Mouse (Mus musculus): ENCODE measurements around the gene Chst11. TPM values are rescaled to one million over a fixed set of nuclear protein-coding genes. Genes with fewer than 3 reads are reported as not detected.

Chst11 gene
- polyA plus RNA-seq, 1 experiment from 2014 or later, result 1.1 TPM

- no peaks in the 10 kb centered on the region for H3K36me3 ChIP-seq (ENCODE audit: control insufficient read depth, insufficient read depth, low read length)
- no peaks in the 10 kb centered on the region for H3K9me3 ChIP-seq (replicated peaks; ENCODE audit: control insufficient read depth, low read length)
- no peak overlapping the region for H3K27ac ChIP-seq (ENCODE audit: low read length)
- peaks cover 45% of the 10 kb centered on the region for H3K4me1 ChIP-seq (ENCODE audit: control insufficient read depth, insufficient read depth, low read length)
- WGBS, result 81% methylated on average over 9 of the region's 9 CpGs
- H3K4me3 ChIP-seq (replicated peaks; ENCODE audit: low read length), result no peak overlapping the region
- no peak overlapping the region for H3K9ac ChIP-seq (ENCODE audit: low read length)
- no peak overlapping the region for H3K4me2 ChIP-seq (ENCODE audit: low read depth, low read length)
- H3K27me3 ChIP-seq (ENCODE audit: control insufficient read depth, insufficient read depth, low read length), result no peaks in the 10 kb centered on the region
- no peak for ATAC-seq (ENCODE audit: insufficient read depth, low FRiP score)
These were observed 179.7 kb downstream of the Chst11 start for GRCm38 (mm10) chr10:83164901-83165435.

GRCm38 (mm10) chr10:83165521-83166243, 180.4 kb downstream of the Chst11 start:
- H3K4me1 ChIP-seq (ENCODE audit: control insufficient read depth, insufficient read depth, low read length), result peaks cover 45% of the 10 kb centered on the region
- H3K27ac ChIP-seq (ENCODE audit: low read length), result no peak overlapping the region
- H3K27me3 ChIP-seq (ENCODE audit: control insufficient read depth, insufficient read depth, low read length), result no peaks in the 10 kb centered on the region
- no peaks in the 10 kb centered on the region for H3K36me3 ChIP-seq (ENCODE audit: control insufficient read depth, insufficient read depth, low read length)
- H3K4me3 ChIP-seq (replicated peaks; ENCODE audit: low read length), result no peak overlapping the region
- H3K9ac ChIP-seq (ENCODE audit: low read length), result no peak overlapping the region
- no peak overlapping the region for H3K4me2 ChIP-seq (ENCODE audit: low read depth, low read length)
- H3K9me3 ChIP-seq (replicated peaks; ENCODE audit: control insufficient read depth, low read length), result no peaks in the 10 kb centered on the region
- no peak for ATAC-seq (ENCODE audit: insufficient read depth, low FRiP score)
- 75% methylated on average over 11 of the region's 11 CpGs for WGBS

GRCm38 (mm10) chr10:83166272-83166671, 181.0 kb downstream of the Chst11 start:
- peaks cover 42% of the 10 kb centered on the region for H3K4me1 ChIP-seq (ENCODE audit: control insufficient read depth, insufficient read depth, low read length)
- WGBS, result 71% methylated on average over 9 of the region's 9 CpGs
- no peak for ATAC-seq (ENCODE audit: insufficient read depth, low FRiP score)
- H3K9ac ChIP-seq (ENCODE audit: low read length), result no peak overlapping the region
- H3K9me3 ChIP-seq (replicated peaks; ENCODE audit: control insufficient read depth, low read length), result no peaks in the 10 kb centered on the region
- H3K4me2 ChIP-seq (ENCODE audit: low read depth, low read length), result no peak overlapping the region
- no peak overlapping the region for H3K4me3 ChIP-seq (replicated peaks; ENCODE audit: low read length)
- H3K27ac ChIP-seq (ENCODE audit: low read length), result no peak overlapping the region
- no peaks in the 10 kb centered on the region for H3K27me3 ChIP-seq (ENCODE audit: control insufficient read depth, insufficient read depth, low read length)
- H3K36me3 ChIP-seq (ENCODE audit: control insufficient read depth, insufficient read depth, low read length), result no peaks in the 10 kb centered on the region

- Histone ChIP-seq H3K4me2 (ENCODE audit: low read depth, low read length) (no peak overlapping the region), H3K36me3 (ENCODE audit: control insufficient read depth, insufficient read depth, low read length) (no peaks in the 10 kb centered on the region), H3K9ac (ENCODE audit: low read length) (no peak overlapping the region), H3K27ac (ENCODE audit: low read length) (no peak overlapping the region), H3K9me3 (replicated peaks; ENCODE audit: control insufficient read depth, low read length) (no peaks in the 10 kb centered on the region), H3K4me3 (replicated peaks; ENCODE audit: low read length) (no peak overlapping the region), H3K4me1 (ENCODE audit: control insufficient read depth, insufficient read depth, low read length) (peaks cover 32% of the 10 kb centered on the region), H3K27me3 (ENCODE audit: control insufficient read depth, insufficient read depth, low read length) (no peaks in the 10 kb centered on the region)
- WGBS, result 88% methylated on average over 6 of the region's 6 CpGs
- ATAC-seq (ENCODE audit: insufficient read depth, low FRiP score), result no peak
These were observed 182.2 kb downstream of the Chst11 start for GRCm38 (mm10) chr10:83167492-83167891.

GRCm38 (mm10) chr10:83168303-83169056, 183.2 kb downstream of the Chst11 start:
- ATAC-seq (ENCODE audit: insufficient read depth, low FRiP score), result peak; percentile 73; the same call in 1 of the 2 replicates
- peaks cover 22% of the 10 kb centered on the region for H3K4me1 ChIP-seq (ENCODE audit: control insufficient read depth, insufficient read depth, low read length)
- no peaks in the 10 kb centered on the region for H3K27me3 ChIP-seq (ENCODE audit: control insufficient read depth, insufficient read depth, low read length)
- 51% methylated on average over 11 of the region's 11 CpGs for WGBS
- no peaks in the 10 kb centered on the region for H3K36me3 ChIP-seq (ENCODE audit: control insufficient read depth, insufficient read depth, low read length)
- H3K4me3 ChIP-seq (replicated peaks; ENCODE audit: low read length), result no peak overlapping the region
- H3K4me2 ChIP-seq (ENCODE audit: low read depth, low read length), result no peak overlapping the region
- no peak overlapping the region for H3K27ac ChIP-seq (ENCODE audit: low read length)
- no peaks in the 10 kb centered on the region for H3K9me3 ChIP-seq (replicated peaks; ENCODE audit: control insufficient read depth, low read length)
- H3K9ac ChIP-seq (ENCODE audit: low read length), result no peak overlapping the region

- Histone ChIP-seq H3K9ac (ENCODE audit: low read length) (no peak overlapping the region), H3K9me3 (replicated peaks; ENCODE audit: control insufficient read depth, low read length) (no peaks in the 10 kb centered on the region), H3K4me2 (ENCODE audit: low read depth, low read length) (no peak overlapping the region), H3K4me3 (replicated peaks; ENCODE audit: low read length) (no peak overlapping the region), H3K4me1 (ENCODE audit: control insufficient read depth, insufficient read depth, low read length) (peaks cover 12% of the 10 kb centered on the region), H3K36me3 (ENCODE audit: control insufficient read depth, insufficient read depth, low read length) (no peaks in the 10 kb centered on the region), H3K27ac (ENCODE audit: low read length) (no peak overlapping the region), H3K27me3 (ENCODE audit: control insufficient read depth, insufficient read depth, low read length) (no peaks in the 10 kb centered on the region)
- WGBS, result 79% methylated on average over 6 of the region's 6 CpGs
- no peak for ATAC-seq (ENCODE audit: insufficient read depth, low FRiP score)
These were observed 184.3 kb downstream of the Chst11 start for GRCm38 (mm10) chr10:83169554-83169953.

GRCm38 (mm10) chr10:83178151-83178550, 192.9 kb downstream of the Chst11 start:
- Histone ChIP-seq H3K4me2 (ENCODE audit: low read depth, low read length) (no peak overlapping the region), H3K27ac (ENCODE audit: low read length) (peak overlapping the region; percentile 86), H3K4me1 (ENCODE audit: control insufficient read depth, insufficient read depth, low read length) (peaks cover 16% of the 10 kb centered on the region), H3K9ac (ENCODE audit: low read length) (no peak overlapping the region), H3K27me3 (ENCODE audit: control insufficient read depth, insufficient read depth, low read length) (no peaks in the 10 kb centered on the region), H3K4me3 (replicated peaks; ENCODE audit: low read length) (no peak overlapping the region), H3K36me3 (ENCODE audit: control insufficient read depth, insufficient read depth, low read length) (no peaks in the 10 kb centered on the region; the same call in 1 of the 2 replicates), H3K9me3 (replicated peaks; ENCODE audit: control insufficient read depth, low read length) (no peaks in the 10 kb centered on the region)
- 42% methylated on average over 5 of the region's 5 CpGs for WGBS
- peak; percentile 79; the same call in 1 of the 2 replicates for ATAC-seq (ENCODE audit: insufficient read depth, low FRiP score)

GRCm38 (mm10) chr10:83178661-83179060, 193.4 kb downstream of the Chst11 start:
- H3K27ac ChIP-seq (ENCODE audit: low read length), result peak overlapping the region; percentile 79
- H3K4me2 ChIP-seq (ENCODE audit: low read depth, low read length), result no peak overlapping the region
- H3K9ac ChIP-seq (ENCODE audit: low read length), result no peak overlapping the region
- H3K27me3 ChIP-seq (ENCODE audit: control insufficient read depth, insufficient read depth, low read length), result no peaks in the 10 kb centered on the region
- no peaks in the 10 kb centered on the region for H3K9me3 ChIP-seq (replicated peaks; ENCODE audit: control insufficient read depth, low read length)
- peak; percentile 42; the same call in 1 of the 2 replicates for ATAC-seq (ENCODE audit: insufficient read depth, low FRiP score)
- H3K36me3 ChIP-seq (ENCODE audit: control insufficient read depth, insufficient read depth, low read length), result no peaks in the 10 kb centered on the region; the same call in 1 of the 2 replicates
- peaks cover 17% of the 10 kb centered on the region for H3K4me1 ChIP-seq (ENCODE audit: control insufficient read depth, insufficient read depth, low read length)
- WGBS, result 38% methylated on average over 1 of the region's 1 CpGs
- H3K4me3 ChIP-seq (replicated peaks; ENCODE audit: low read length), result no peak overlapping the region

Data from stomach, embryonic 16.5 days (tissue).